Mouse (Mus musculus): ENCODE measurements around the gene Myadm.

GRCm38 (mm10) chr7:3291197-3291596 is 2.3 kb downstream of the Myadm start:
- TF ChIP-seq CTCF (conservative IDR thresholded peaks at IDR 0.05; ENCODE audit: low read length) (no peak), NANOG (IDR thresholded peaks at IDR 0.05; ENCODE audit: borderline replicate concordance, low read length) (no peak), POU5F1 (IDR thresholded peaks at IDR 0.05; ENCODE audit: borderline replicate concordance, low read length) (no peak)

All from E14TG2a.4 (cell line).